ENCODE assay signal across 10 mouse cellular contexts in genomic region chr7:130368827-130369641, GRCm38 (mm10).
DNase-seq lines count a peak whose midpoint lies in the region; ATAC-seq lines count a peak whose summit lies in the region.
"Had no signal": no experiment of that assay in that cellular context is flagged by ENCODE, and none has a peak within 500 bp of the region (broad histone marks: within the 10 kb centered on the region; RNA-seq: fewer than 3 reads in every experiment).

No protein-coding gene starts in this region.

- H3K4me3 ChIP-seq in embryonic facial prominence, embryonic 13.5 days, result peak overlapping the region; percentile 8
- no peak overlapping the region for H3K4me3 ChIP-seq in hindbrain, embryonic 16.5 days (ENCODE audit: low read length)
- H3K4me3 ChIP-seq in neural tube, embryonic 13.5 days, result no peak overlapping the region

- WGBS in embryonic facial prominence, embryonic 13.5 days, result 31% methylated on average over 24 of the region's 24 CpGs
- 16% methylated on average over 24 of the region's 24 CpGs for WGBS in hindbrain, embryonic 16.5 days
- WGBS in neural tube, embryonic 13.5 days, result 25% methylated on average over 23 of the region's 24 CpGs

- H3K9ac ChIP-seq in embryonic facial prominence, embryonic 13.5 days, result peak overlapping the region; percentile 40; the same call in 1 of the 2 replicates
- H3K9ac ChIP-seq in hindbrain, embryonic 16.5 days (ENCODE audit: low read depth, low read length), result peak overlapping the region; percentile 42; the same call in 1 of the 2 replicates
- H3K9ac ChIP-seq in neural tube, embryonic 13.5 days, result peak overlapping the region; percentile 49; the same call in 1 of the 2 replicates

- no peaks in the 10 kb centered on the region for H3K36me3 ChIP-seq in embryonic facial prominence, embryonic 13.5 days
- no peaks in the 10 kb centered on the region for H3K36me3 ChIP-seq in hindbrain, embryonic 16.5 days (ENCODE audit: control insufficient read depth, insufficient read depth, low read length)
- no peaks in the 10 kb centered on the region for H3K36me3 ChIP-seq in neural tube, embryonic 13.5 days

- peaks cover 7% of the 10 kb centered on the region for H3K9me3 ChIP-seq in embryonic facial prominence, embryonic 13.5 days
- H3K9me3 ChIP-seq in hindbrain, embryonic 16.5 days (ENCODE audit: control insufficient read depth, low read length), result no peaks in the 10 kb centered on the region
- H3K9me3 ChIP-seq in neural tube, embryonic 13.5 days, result peaks cover 3% of the 10 kb centered on the region; the same call in 1 of the 2 replicates

- peak overlapping the region; percentile 44 for H3K4me2 ChIP-seq in embryonic facial prominence, embryonic 13.5 days
- peak overlapping the region; percentile 49 for H3K4me2 ChIP-seq in hindbrain, embryonic 16.5 days (ENCODE audit: low read length)
- peak overlapping the region; percentile 50 for H3K4me2 ChIP-seq in neural tube, embryonic 13.5 days

- H3K27me3 ChIP-seq in embryonic facial prominence, embryonic 13.5 days, result no peaks in the 10 kb centered on the region; the same call in 1 of the 2 replicates
- no peaks in the 10 kb centered on the region for H3K27me3 ChIP-seq in hindbrain, embryonic 16.5 days (replicated peaks; ENCODE audit: control insufficient read depth, insufficient read depth, low read length)
- 0 out of 2 replicates have a peak, but pooled peaks cover 7% of the 10 kb centered on the region for H3K27me3 ChIP-seq in neural tube, embryonic 13.5 days
- H3K27me3 ChIP-seq: Patski had no signal

- no peak overlapping the region for H3K27ac ChIP-seq in embryonic facial prominence, embryonic 13.5 days
- peak overlapping the region; percentile 35 for H3K27ac ChIP-seq in hindbrain, embryonic 16.5 days (ENCODE audit: low read depth, low read length)
- peak overlapping the region; percentile 57 for H3K27ac ChIP-seq in neural tube, embryonic 13.5 days (replicated peaks)

- peak; percentile 43; the same call in 1 of the 2 replicates for ATAC-seq in embryonic facial prominence, embryonic 13.5 days (ENCODE audit: insufficient number of reproducible peaks, insufficient read depth, low FRiP score, low TSS enrichment, low read depth)
- peak; percentile 81 for ATAC-seq in hindbrain, embryonic 16.5 days
- peak; percentile 84 for ATAC-seq in neural tube, embryonic 13.5 days (ENCODE audit: low read depth)
- ATAC-seq in inflammation-experienced regulatory T-cells, adult 6 months, result no peak
- ATAC-seq: Patski had no signal

- DNase-seq in layer of hippocampus, postnatal 10 days (ENCODE audit: low spot score in 2 of 2), result peak; percentile 25 to 38
- DNase-seq in layer of hippocampus, postnatal 25 days (ENCODE audit: extremely low spot score in 1 of 2, low spot score in 1 of 2), result no peak
- DNase-seq in cerebellum, adult 11-12 months, result no peak
- no peak for DNase-seq in T-cell, adult 2 months (ENCODE audit: low spot score)
- DNase-seq: cerebellum, postnatal 25 days had no signal

- peaks cover 30% of the 10 kb centered on the region for H3K4me1 ChIP-seq in embryonic facial prominence, embryonic 13.5 days
- H3K4me1 ChIP-seq in hindbrain, embryonic 16.5 days (ENCODE audit: control insufficient read depth, insufficient read depth, low read depth, low read length), result peaks cover 15% of the 10 kb centered on the region
- H3K4me1 ChIP-seq in neural tube, embryonic 13.5 days (replicated peaks), result peaks cover 34% of the 10 kb centered on the region

Comparison
In these comparisons a context has a peak if more than half of its experiments do, and no peak if none do; other contexts are left out.
1. DNase-seq: peak in layer of hippocampus, postnatal 10 days (2 of 2); none in layer of hippocampus, postnatal 25 days (0 of 2), cerebellum, adult 11-12 months (single experiment) and T-cell, adult 2 months (single experiment).
2. Peak in every context shown above with its lines, with median percentiles within 50 percentile points of each other: H3K4me2 ChIP-seq and H3K9ac ChIP-seq.